Mouse (Mus musculus) embryonic fibroblast, embryonic 13.5 days (primary cell): ENCODE data around the gene Ccdc159. TPM values are rescaled to one million over a fixed set of nuclear protein-coding genes. Genes with fewer than 3 reads are reported as not detected.

ENCODE experiments used
- H3K27ac ChIP-seq: 2 replicates; pipeline ENCODE4 v1.5.1; 2012; ENCODE audit warnings: low read length, control low read depth, inconsistent platforms; ENCODE audit not compliant: insufficient read depth
- H3K4me1 ChIP-seq: 2 replicates; pipeline ENCODE4 v1.6.1; 2011; ENCODE audit warnings: low read length; ENCODE audit not compliant: control insufficient read depth, insufficient read depth
- H3K4me3 ChIP-seq: 2 replicates; pipeline ENCODE4 v1.5.1; 2011; ENCODE audit warnings: mild to moderate bottlenecking, control low read depth, low read length; ENCODE audit not compliant: insufficient read depth
- CTCF ChIP-seq: IDR thresholded peaks from 2 replicates; pipeline ENCODE4 v1.5.1; 2011; ENCODE audit warnings: mild to moderate bottlenecking, control low read depth, low read length, moderate library complexity, borderline replicate concordance; ENCODE audit not compliant: insufficient read depth
- POLR2A ChIP-seq: IDR thresholded peaks from 2 replicates; pipeline ENCODE4 v1.6.1; 2011; ENCODE audit warnings: low read depth, mild to moderate bottlenecking, control low read depth, low read length, moderate library complexity
- polyA plus RNA-seq: library from polyadenylated mRNA; stranded (reverse); fragments of >200 nt; gene quantifications from 2 replicates; pipeline ENCODE4 v1.2.4, GENCODE M21; 2011; ENCODE audit warnings: low read depth; ENCODE audit not compliant: missing spikeins, insufficient read length

Gene Ccdc159
- polyA plus RNA-seq, 1 experiment = 5.6 TPM

DNA sequence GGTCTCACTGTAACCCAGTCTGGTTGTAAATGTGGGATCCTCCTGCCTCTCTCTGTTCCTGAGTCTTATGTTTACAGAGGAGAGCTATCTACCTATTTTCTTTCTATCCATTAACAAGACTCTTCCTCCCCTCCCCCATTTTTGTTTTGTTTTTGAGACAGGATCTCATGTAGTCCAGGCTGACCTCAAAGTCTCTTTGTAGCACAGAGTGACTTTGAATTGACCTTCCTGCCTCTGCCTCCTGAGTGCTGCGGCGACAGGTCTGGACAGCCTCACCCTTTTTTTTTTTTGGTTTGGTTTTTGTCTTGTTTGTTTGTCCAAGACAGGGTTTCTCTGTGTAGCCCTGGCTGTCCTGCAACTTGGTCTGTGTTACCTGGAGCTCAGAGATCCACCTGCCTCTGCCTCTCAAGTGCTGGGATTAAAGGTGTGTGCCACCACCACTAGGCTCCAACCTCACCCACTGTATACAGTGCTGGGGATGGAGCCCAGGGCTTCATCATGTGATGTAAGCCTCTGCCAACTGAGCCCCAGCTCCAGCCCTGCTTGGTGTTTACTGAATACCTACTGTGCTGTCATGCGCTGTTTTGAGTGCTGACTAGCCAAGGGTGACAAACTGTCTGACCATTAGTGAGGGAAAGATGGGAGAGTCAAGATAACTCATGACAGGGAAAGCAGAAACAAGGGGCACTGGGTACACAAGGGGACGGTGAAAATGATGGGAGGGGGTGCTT is 51.3 kb downstream of the Ccdc159 start:
- no peak overlapping the region for H3K27ac ChIP-seq
- no peaks in the 10 kb centered on the region for H3K4me1 ChIP-seq
- no peak overlapping the region for H3K4me3 ChIP-seq
- TF ChIP-seq POLR2A (no peak), CTCF (no peak)

DNA sequence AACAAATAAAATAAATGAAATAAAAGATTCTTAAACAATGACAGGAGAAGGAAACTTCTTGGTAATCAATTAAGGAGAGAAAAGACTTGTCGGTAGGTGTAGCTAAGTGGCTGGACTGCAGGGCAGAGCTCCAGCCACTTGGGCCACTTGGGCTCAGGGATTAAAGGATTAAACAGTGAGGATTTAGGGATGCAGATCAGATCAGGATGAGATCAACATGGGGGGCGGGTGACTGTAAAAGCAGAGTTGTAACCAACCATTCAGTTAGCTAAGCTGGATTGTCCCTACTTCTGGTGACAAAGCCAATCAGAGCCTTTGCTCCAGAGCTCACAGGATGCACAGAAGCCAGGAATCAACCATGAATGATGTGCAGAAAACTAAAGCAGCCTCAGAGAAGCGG is 56.6 kb downstream of the Ccdc159 start:
- no peaks in the 10 kb centered on the region for H3K4me1 ChIP-seq
- H3K27ac ChIP-seq = no peak overlapping the region
- TF ChIP-seq POLR2A = no peak
- no peak for TF ChIP-seq CTCF
- no peak overlapping the region for H3K4me3 ChIP-seq

Other genes starting within 250 kb of the Ccdc159 start
- 54.6 and 74.3 TPM in 2 replicates for gene Ldlr, start 204.0 kb upstream of the Ccdc159 start, polyA plus RNA-seq
- gene Spc24, start 167.2 kb upstream of the Ccdc159 start, polyA plus RNA-seq = 14.2 and 21.2 TPM in 2 replicates
- gene Kank2, start 128.7 kb upstream of the Ccdc159 start, polyA plus RNA-seq = 59.7 and 75.7 TPM in 2 replicates
- gene Angptl8, start 92.0 kb upstream of the Ccdc159 start, polyA plus RNA-seq = not detected in 2 replicates
- 15.9 and 18.6 TPM in 2 replicates for gene Dock6, start 74.8 kb upstream of the Ccdc159 start, polyA plus RNA-seq
- 6.7 and 13.5 TPM in 2 replicates for gene Rab3d, start 9.3 kb upstream of the Ccdc159 start, polyA plus RNA-seq
- 21.0 and 25.4 TPM in 2 replicates for gene Tmem205, start 85 bp downstream of the Ccdc159 start, polyA plus RNA-seq
- 13.1 and 14.9 TPM in 2 replicates for gene Plppr2, start 9.6 kb downstream of the Ccdc159 start, polyA plus RNA-seq
- gene Swsap1, start 28.3 kb downstream of the Ccdc159 start, polyA plus RNA-seq = 5.7 and 6.9 TPM in 2 replicates
- not detected in 2 replicates for gene Epor, start 36.0 kb downstream of the Ccdc159 start, polyA plus RNA-seq
- gene Rgl3, start 62.0 kb downstream of the Ccdc159 start, polyA plus RNA-seq = 1.2 and 2.4 TPM in 2 replicates
- gene Ccdc151, start 75.2 kb downstream of the Ccdc159 start, polyA plus RNA-seq = 0.32 TPM in 1 of 2 replicates, not detected in the other
- 144 and 153 TPM in 2 replicates for gene Prkcsh, start 75.3 kb downstream of the Ccdc159 start, polyA plus RNA-seq
- gene Elavl3, start 124.6 kb downstream of the Ccdc159 start, polyA plus RNA-seq = not detected in 2 replicates
- not detected in 2 replicates for gene Gm49318, start 143.8 kb downstream of the Ccdc159 start, polyA plus RNA-seq
- 4.4 and 5.4 TPM in 2 replicates for gene Zfp653, start 143.9 kb downstream of the Ccdc159 start, polyA plus RNA-seq
- 15.8 and 16.5 TPM in 2 replicates for gene Ecsit, start 158.0 kb downstream of the Ccdc159 start, polyA plus RNA-seq
- gene Cnn1, start 171.7 kb downstream of the Ccdc159 start, polyA plus RNA-seq = 203 and 419 TPM in 2 replicates
- gene Elof1, start 189.7 kb downstream of the Ccdc159 start, polyA plus RNA-seq = 65.2 and 69.7 TPM in 2 replicates
- gene Acp5, start 208.2 kb downstream of the Ccdc159 start, polyA plus RNA-seq = 3.7 and 5.2 TPM in 2 replicates
- 20.4 and 21.5 TPM in 2 replicates for gene Pigyl, start 229.4 kb downstream of the Ccdc159 start, polyA plus RNA-seq